Mouse (Mus musculus) limb, embryonic 10.5 days (tissue): Measurements from ENCODE around the gene Atp1b1. TPM values are rescaled to one million over a fixed set of nuclear protein-coding genes. Genes with fewer than 3 reads are reported as not detected.

Experiments used
- DNase-seq: peaks from one replicate; pipeline ENCODE4 v3.0.0-alpha.2; 2017; ENCODE audit warnings: low spot score
- H3K27ac ChIP-seq: fragments of 300-500 bp; sonication (generic); 2 replicates; pipeline ENCODE4 v1.5.1; 2016; ENCODE audit warnings: mild to moderate bottlenecking
- H3K27me3 ChIP-seq: fragments of 300-500 bp; sonication (generic); 2 replicates; pipeline ENCODE4 v1.6.1; 2016; ENCODE audit warnings: low read depth, mild to moderate bottlenecking; ENCODE audit not compliant: poor library complexity, severe bottlenecking
- H3K36me3 ChIP-seq: fragments of 300-500 bp; sonication (generic); 2 replicates; pipeline ENCODE4 v1.6.1; 2016; ENCODE audit warnings: mild to moderate bottlenecking, moderate library complexity
- H3K4me1 ChIP-seq: fragments of 300-500 bp; sonication (generic); 2 replicates; pipeline ENCODE4 v1.6.1; 2016
- H3K4me3 ChIP-seq: fragments of 300-500 bp; sonication (generic); 2 replicates; pipeline ENCODE4 v1.5.1; 2016; ENCODE audit warnings: mild to moderate bottlenecking, moderate library complexity
- H3K9me3 ChIP-seq: fragments of 300-500 bp; sonication (generic); replicated peaks from 2 replicates; pipeline ENCODE4 v1.6.1; 2016; ENCODE audit warnings: mild to moderate bottlenecking
- WGBS: fragments of 180-500 bp; shearing (Covaris S2); methylation state at CpG from one replicate; pipeline ENCODE4 v1.1.7; 2016; 5-methylcytosine and 5-hydroxymethylcytosine counted together
- polyA plus RNA-seq: library from polyadenylated mRNA; unstranded; fragments of >200 nt; fragmentation: Nextera tagmentation; extraction: Ambion mirVana; gene quantifications from 2 replicates; pipeline ENCODE4 v1.2.1, GENCODE M21; 2016

The Atp1b1 gene
- polyA plus RNA-seq, 1 experiment from 2014 or later: 1.7 TPM

DNA sequence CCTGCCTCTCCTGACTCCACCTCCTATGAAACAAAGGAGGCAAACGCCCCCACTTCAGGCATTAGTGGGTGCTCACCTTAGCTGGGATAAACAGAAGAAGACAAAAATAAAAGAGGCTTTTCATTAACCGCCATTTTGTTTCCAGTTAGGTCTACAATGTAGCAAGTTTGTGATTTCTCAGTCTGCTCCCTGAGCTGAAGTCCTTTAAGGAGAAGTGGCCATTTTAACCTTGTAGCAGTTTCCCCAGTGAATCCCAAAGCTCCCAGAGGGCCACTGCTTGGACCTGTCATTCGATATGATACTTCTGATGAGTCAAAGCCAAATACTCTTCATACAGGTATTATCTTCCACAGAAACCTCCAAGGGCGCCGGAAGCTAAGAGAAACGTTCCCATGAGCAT is 10.6 kb downstream of the Atp1b1 start:
- DNase-seq: no peak
- no peaks in the 10 kb centered on the region for H3K4me1 ChIP-seq
- 89% methylated on average over 6 of the region's 6 CpGs for WGBS
- no peaks in the 10 kb centered on the region for H3K9me3 ChIP-seq
- no peak overlapping the region for H3K27ac ChIP-seq
- no peaks in the 10 kb centered on the region for H3K36me3 ChIP-seq
- H3K27me3 ChIP-seq: no peaks in the 10 kb centered on the region
- no peak overlapping the region for H3K4me3 ChIP-seq

DNA sequence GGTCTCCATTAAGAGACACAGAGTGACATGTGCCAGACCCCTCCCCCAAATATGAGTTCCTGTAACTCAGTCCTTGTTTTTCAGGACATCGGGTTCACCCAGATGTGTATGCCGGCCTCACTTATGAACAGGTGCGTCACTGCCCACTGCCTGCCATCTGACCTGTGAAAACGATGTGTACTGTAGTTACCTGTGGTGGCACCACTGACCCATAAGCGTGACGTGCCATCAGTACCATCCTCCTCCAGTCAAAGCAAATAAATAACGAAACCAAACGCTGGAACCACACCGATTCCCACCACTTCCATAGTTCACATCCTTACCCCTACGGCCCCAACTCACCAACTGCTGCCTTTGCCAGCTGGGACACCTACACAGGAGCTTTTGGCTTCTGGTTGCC is 11.6 kb downstream of the Atp1b1 start:
- Histone ChIP-seq H3K27ac (no peak overlapping the region), H3K36me3 (no peaks in the 10 kb centered on the region), H3K27me3 (no peaks in the 10 kb centered on the region), H3K4me1 (no peaks in the 10 kb centered on the region), H3K9me3 (no peaks in the 10 kb centered on the region), H3K4me3 (no peak overlapping the region)
- no peak for DNase-seq
- WGBS: 92% methylated on average over 10 of the region's 10 CpGs

GRCm38 (mm10) chr1:164445620-164446162 is 12.5 kb downstream of the Atp1b1 start:
- no peaks in the 10 kb centered on the region for H3K27me3 ChIP-seq
- H3K4me1 ChIP-seq: no peaks in the 10 kb centered on the region
- DNase-seq: no peak
- 82% methylated on average over 5 of the region's 5 CpGs for WGBS
- no peak overlapping the region for H3K27ac ChIP-seq
- no peaks in the 10 kb centered on the region for H3K36me3 ChIP-seq
- H3K4me3 ChIP-seq: no peak overlapping the region
- no peaks in the 10 kb centered on the region for H3K9me3 ChIP-seq

- H3K4me3 ChIP-seq: no peak overlapping the region
- no peaks in the 10 kb centered on the region for H3K9me3 ChIP-seq
- no peaks in the 10 kb centered on the region for H3K4me1 ChIP-seq
- no peaks in the 10 kb centered on the region for H3K27me3 ChIP-seq
- 79% methylated on average over 18 of the region's 18 CpGs for WGBS
- H3K36me3 ChIP-seq: peaks cover 14% of the 10 kb centered on the region
- DNase-seq: no peak
- no peak overlapping the region for H3K27ac ChIP-seq
Measured at GRCm38 (mm10) chr1:164441408-164441974, 16.7 kb downstream of the Atp1b1 start.

DNA sequence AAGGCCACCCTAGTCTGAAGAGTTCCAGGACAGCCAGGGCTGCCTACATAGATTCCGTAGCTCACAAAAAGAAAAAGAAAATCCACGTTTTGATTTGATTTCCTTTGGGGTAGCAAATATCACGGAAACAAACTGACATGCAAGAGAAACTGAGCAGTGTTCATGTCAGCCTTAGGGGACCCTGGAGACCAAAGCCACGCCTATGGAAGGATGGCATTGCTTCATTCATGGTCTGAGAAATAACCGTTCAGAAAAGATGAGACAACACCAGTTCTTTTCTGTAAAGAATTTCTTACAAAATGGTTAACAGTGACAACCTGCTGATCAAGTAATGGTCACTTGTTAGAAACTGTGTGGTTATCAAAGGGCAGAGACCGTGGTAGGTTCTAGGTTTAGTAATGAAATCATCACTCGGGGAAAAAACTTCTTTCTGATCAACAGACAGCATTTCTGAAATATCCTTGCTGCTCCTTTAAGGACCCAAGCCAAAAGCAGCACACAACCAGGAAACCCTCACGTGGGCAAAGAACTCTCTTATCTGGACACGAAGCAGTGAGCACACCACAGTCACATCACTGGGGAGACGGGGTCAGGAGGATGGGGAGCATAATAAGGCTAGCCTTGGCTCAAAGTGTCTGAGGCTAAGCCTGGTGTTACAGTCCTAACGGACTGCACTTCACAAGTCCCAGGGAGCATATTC is 17.3 kb downstream of the Atp1b1 start:
- WGBS: 88% methylated on average over 11 of the region's 11 CpGs
- Histone ChIP-seq H3K4me1 (no peaks in the 10 kb centered on the region), H3K36me3 (peaks cover 14% of the 10 kb centered on the region), H3K4me3 (no peak overlapping the region), H3K9me3 (no peaks in the 10 kb centered on the region), H3K27me3 (no peaks in the 10 kb centered on the region), H3K27ac (no peak overlapping the region)
- DNase-seq: no peak

- Histone ChIP-seq H3K4me1 (no peaks in the 10 kb centered on the region), H3K36me3 (peaks cover 16% of the 10 kb centered on the region), H3K9me3 (no peaks in the 10 kb centered on the region), H3K4me3 (no peak overlapping the region), H3K27me3 (no peaks in the 10 kb centered on the region), H3K27ac (no peak overlapping the region)
- WGBS: 94% methylated on average over 6 of the region's 6 CpGs
- DNase-seq: no peak
Measured at GRCm38 (mm10) chr1:164440230-164440629, 17.9 kb downstream of the Atp1b1 start.

- no peaks in the 10 kb centered on the region for H3K9me3 ChIP-seq
- H3K36me3 ChIP-seq: peaks cover 17% of the 10 kb centered on the region
- H3K27ac ChIP-seq: no peak overlapping the region
- WGBS: 91% methylated on average over 7 of the region's 7 CpGs
- H3K4me1 ChIP-seq: peaks cover 14% of the 10 kb centered on the region
- DNase-seq: no peak
- no peak overlapping the region for H3K4me3 ChIP-seq
- no peaks in the 10 kb centered on the region for H3K27me3 ChIP-seq
Measured at GRCm38 (mm10) chr1:164436749-164437148, 21.4 kb downstream of the Atp1b1 start.

DNA sequence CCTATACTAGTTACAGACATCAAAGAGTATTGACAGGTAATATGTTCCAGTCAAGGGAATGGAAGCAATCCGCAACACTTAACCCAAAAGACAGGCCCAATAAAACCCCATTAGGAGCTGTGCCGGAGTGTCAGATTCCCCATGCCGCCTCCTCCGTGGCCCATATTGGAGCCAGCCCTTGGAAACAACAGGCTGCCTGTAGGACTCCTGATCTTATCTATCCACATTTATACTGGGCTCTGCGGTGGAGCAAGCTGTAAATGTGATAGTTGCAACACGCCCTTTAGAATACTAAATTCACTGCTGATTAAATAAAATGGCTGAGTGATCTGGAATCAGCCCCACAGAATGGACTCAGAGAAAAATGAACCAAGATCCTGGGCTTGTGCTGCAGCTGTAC is 24.1 kb downstream of the Atp1b1 start:
- no peaks in the 10 kb centered on the region for H3K9me3 ChIP-seq
- WGBS: 19% methylated on average over 6 of the region's 6 CpGs

DNA sequence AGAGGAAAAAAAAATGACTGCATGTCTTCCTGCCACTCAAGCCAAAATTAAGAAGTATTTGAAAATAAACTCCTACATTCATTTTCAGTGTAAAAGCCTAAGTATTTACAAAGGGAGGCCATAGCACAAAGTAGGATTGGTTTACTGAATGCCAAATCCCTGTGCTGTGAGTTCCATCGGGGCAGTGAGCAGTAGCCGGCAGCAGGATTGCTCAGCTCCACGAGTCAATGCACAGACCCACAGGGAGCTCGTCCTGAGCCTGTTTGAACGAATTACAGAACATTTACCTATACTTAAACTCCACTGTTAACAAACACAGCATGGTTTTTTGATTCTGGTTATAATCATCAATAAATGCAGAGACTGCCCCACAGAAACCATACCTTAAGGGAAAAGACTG is 25.5 kb downstream of the Atp1b1 start:
- Histone ChIP-seq H3K36me3 (0 out of 2 replicates have a peak, but pooled peaks cover 8% of the 10 kb centered on the region), H3K27ac (no peak overlapping the region), H3K27me3 (no peaks in the 10 kb centered on the region), H3K9me3 (no peaks in the 10 kb centered on the region), H3K4me3 (no peak overlapping the region), H3K4me1 (peaks cover 14% of the 10 kb centered on the region)
- DNase-seq: no peak
- WGBS: 67% methylated on average over 5 of the region's 5 CpGs

More for the DNA sequence above, 24.1 kb downstream of the Atp1b1 start:
- H3K4me3 ChIP-seq: no peak overlapping the region
- no peak overlapping the region for H3K27ac ChIP-seq
- H3K27me3 ChIP-seq: no peaks in the 10 kb centered on the region
- peaks cover 17% of the 10 kb centered on the region for H3K36me3 ChIP-seq
- DNase-seq: peak; percentile 41
- H3K4me1 ChIP-seq: peaks cover 14% of the 10 kb centered on the region

- Histone ChIP-seq H3K27ac (no peak overlapping the region), H3K36me3 (no peaks in the 10 kb centered on the region), H3K4me3 (no peak overlapping the region), H3K4me1 (peaks cover 7% of the 10 kb centered on the region), H3K9me3 (no peaks in the 10 kb centered on the region), H3K27me3 (no peaks in the 10 kb centered on the region)
- DNase-seq: no peak
- WGBS: 93% methylated on average over 9 of the region's 9 CpGs
Measured at GRCm38 (mm10) chr1:164428644-164429043, 29.5 kb downstream of the Atp1b1 start.

GRCm38 (mm10) chr1:164427777-164428176 is 30.4 kb downstream of the Atp1b1 start:
- no peak for DNase-seq
- Histone ChIP-seq H3K9me3 (no peaks in the 10 kb centered on the region), H3K27me3 (no peaks in the 10 kb centered on the region), H3K36me3 (no peaks in the 10 kb centered on the region), H3K27ac (no peak overlapping the region), H3K4me3 (no peak overlapping the region), H3K4me1 (peaks cover under 1% of the 10 kb centered on the region)
- WGBS: 78% methylated on average over 7 of the region's 7 CpGs

DNA sequence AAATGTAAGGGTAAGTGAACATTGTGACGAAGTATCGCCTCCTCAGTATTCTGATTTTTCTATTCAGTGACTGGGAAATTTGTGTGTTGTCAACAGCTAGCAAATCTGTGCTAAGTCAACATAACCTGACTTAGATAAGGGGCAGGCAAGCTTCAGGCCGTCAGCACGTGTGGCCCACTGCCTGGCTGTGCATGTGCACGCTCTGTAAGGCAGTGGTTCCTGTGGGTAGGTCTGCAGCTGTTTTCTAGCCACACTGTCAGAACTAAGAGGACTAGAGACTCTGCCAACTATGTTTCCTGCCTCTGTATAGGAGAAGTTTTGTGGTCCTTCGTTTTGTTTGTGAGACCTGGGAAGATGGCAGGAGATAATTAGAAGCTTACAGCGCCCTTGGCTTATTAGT is 31.9 kb downstream of the Atp1b1 start:
- H3K4me1 ChIP-seq: no peaks in the 10 kb centered on the region
- no peak for DNase-seq
- no peak overlapping the region for H3K4me3 ChIP-seq
- no peaks in the 10 kb centered on the region for H3K27me3 ChIP-seq
- no peaks in the 10 kb centered on the region for H3K36me3 ChIP-seq
- no peak overlapping the region for H3K27ac ChIP-seq
- H3K9me3 ChIP-seq: no peaks in the 10 kb centered on the region
- 89% methylated on average over 7 of the region's 7 CpGs for WGBS

- Histone ChIP-seq H3K9me3 (no peaks in the 10 kb centered on the region), H3K36me3 (no peaks in the 10 kb centered on the region), H3K4me1 (no peaks in the 10 kb centered on the region), H3K27ac (no peak overlapping the region), H3K4me3 (no peak overlapping the region), H3K27me3 (no peaks in the 10 kb centered on the region)
- no peak for DNase-seq
- 90% methylated on average over 6 of the region's 6 CpGs for WGBS
Measured at GRCm38 (mm10) chr1:164420623-164421354, 37.4 kb downstream of the Atp1b1 start.
